Mouse (Mus musculus) cerebellum, postnatal 10 days (tissue): Measurements from ENCODE around the gene Ctsm.
"Not testable (repeated sequence)": the region's sequence is repeated elsewhere in the genome, so short reads cannot be mapped to it uniquely, and the experiment has no call there.

Experiments
- DNase-seq, 2 experiments: peaks; one replicate each; pipeline ENCODE4 v3.0.0; 2021; ENCODE audit warnings: mixed read lengths in 2 of 2

The Ctsm gene

GRCm38 (mm10) chr13:61541631-61542030, at the start of gene Ctsm:
Gene Ctsm (minus strand): TSS chr13:61541839.
- DNase-seq, result no peak

- DNase-seq, result no peak
Measured at GRCm38 (mm10) chr13:61570027-61570426, 28.4 kb upstream of the Ctsm start, which contains the start of gene Cts3. Gene Cts3 (minus strand): TSS chr13:61570127.

- not testable (repeated sequence) for DNase-seq
Measured at GRCm38 (mm10) chr13:61568074-61568473, 26.4 kb upstream of the Ctsm start, which contains the start of gene Gm49352. Gene Gm49352 (minus strand): TSS chr13:61568174.
